Mouse (Mus musculus) embryonic facial prominence, embryonic 10.5 days (tissue): Measurements from ENCODE around the gene Fancd2os. TPM values are rescaled to one million over a fixed set of nuclear protein-coding genes. Genes with fewer than 3 reads are reported as not detected.

Source experiments
- DNase-seq: peaks from one replicate; pipeline ENCODE4 v3.0.0-alpha.2; 2017; ENCODE audit warnings: low spot score
- H3K27ac ChIP-seq: fragments of 300-500 bp; sonication (generic); replicated peaks from 2 replicates; pipeline ENCODE4 v1.5.1; 2016; ENCODE audit warnings: mild to moderate bottlenecking
- H3K27me3 ChIP-seq: fragments of 300-500 bp; sonication (generic); replicated peaks from 2 replicates; pipeline ENCODE4 v1.6.1; 2016; ENCODE audit warnings: low read depth, mild to moderate bottlenecking; ENCODE audit not compliant: poor library complexity, severe bottlenecking
- H3K36me3 ChIP-seq: fragments of 300-500 bp; sonication (generic); replicated peaks from 2 replicates; pipeline ENCODE4 v1.6.1; 2016; ENCODE audit warnings: mild to moderate bottlenecking, moderate library complexity
- H3K4me1 ChIP-seq: fragments of 300-500 bp; sonication (generic); 2 replicates; pipeline ENCODE4 v1.6.1; 2016
- H3K4me3 ChIP-seq: fragments of 300-500 bp; sonication (generic); 2 replicates; pipeline ENCODE4 v1.5.1; 2016; ENCODE audit warnings: mild to moderate bottlenecking, moderate library complexity
- H3K9me3 ChIP-seq: fragments of 300-500 bp; sonication (generic); 2 replicates; pipeline ENCODE4 v1.6.1; 2016; ENCODE audit warnings: mild to moderate bottlenecking
- WGBS: fragments of 180-500 bp; shearing (Covaris S2); methylation state at CpG from one replicate; pipeline ENCODE4 v1.1.7; 2016; 5-methylcytosine and 5-hydroxymethylcytosine counted together
- polyA plus RNA-seq: library from polyadenylated mRNA; unstranded; fragments of >200 nt; fragmentation: Nextera tagmentation; extraction: Ambion mirVana; gene quantifications from 2 replicates; pipeline ENCODE4 v1.2.1, GENCODE M21; 2016

The Fancd2os gene
- polyA plus RNA-seq, 1 experiment from 2014 or later: 0.22 TPM

GRCm38 (mm10) chr6:113623941-113624751 lies 23.6 kb upstream of the Fancd2os start, which contains the start of gene Vhl:
Gene Vhl, plus strand, starts transcription at chr6:113623959.
- Histone ChIP-seq H3K4me1 (peaks cover 19% of the 10 kb centered on the region), H3K27ac (peak within 1 kb of the TSS; percentile 95), H3K9me3 (no peaks in the 10 kb centered on the region), H3K36me3 (peaks cover 34% of the 10 kb centered on the region), H3K27me3 (no peaks in the 10 kb centered on the region), H3K4me3 (peak within 1 kb of the TSS; percentile 79)
- peak; percentile 91 for DNase-seq
- WGBS: under 1% methylated on average over 76 of the region's 76 CpGs

- 72% methylated on average over 5 of the region's 5 CpGs for WGBS
- Histone ChIP-seq H3K27ac (peak overlapping the region; percentile 95; the same call in 1 of the 2 replicates), H3K36me3 (peaks cover 33% of the 10 kb centered on the region), H3K4me1 (peaks cover 19% of the 10 kb centered on the region), H3K9me3 (no peaks in the 10 kb centered on the region), H3K27me3 (no peaks in the 10 kb centered on the region), H3K4me3 (peak overlapping the region; percentile 79)
- no peak for DNase-seq
Measured at GRCm38 (mm10) chr6:113623386-113623785, 22.9 kb upstream of the Fancd2os start.

- Histone ChIP-seq H3K27ac (no peak overlapping the region), H3K36me3 (peaks cover 84% of the 10 kb centered on the region), H3K4me3 (no peak overlapping the region), H3K27me3 (no peaks in the 10 kb centered on the region), H3K4me1 (no peaks in the 10 kb centered on the region), H3K9me3 (peaks cover 2% of the 10 kb centered on the region; the same call in 1 of the 2 replicates)
- WGBS: 96% methylated on average over 4 of the region's 4 CpGs
- DNase-seq: no peak
Measured at GRCm38 (mm10) chr6:113615489-113615888, 15.0 kb upstream of the Fancd2os start.

- no peak overlapping the region for H3K27ac ChIP-seq
- H3K4me1 ChIP-seq: no peaks in the 10 kb centered on the region
- H3K4me3 ChIP-seq: no peak overlapping the region
- no peak for DNase-seq
- peaks cover 2% of the 10 kb centered on the region; the same call in 1 of the 2 replicates for H3K9me3 ChIP-seq
- H3K27me3 ChIP-seq: no peaks in the 10 kb centered on the region
- 96% methylated on average over 8 of the region's 8 CpGs for WGBS
- H3K36me3 ChIP-seq: peaks cover 89% of the 10 kb centered on the region
Measured at GRCm38 (mm10) chr6:113614997-113615396, 14.5 kb upstream of the Fancd2os start.

GRCm38 (mm10) chr6:113614152-113614551 lies 13.6 kb upstream of the Fancd2os start:
- H3K9me3 ChIP-seq: peaks cover 2% of the 10 kb centered on the region; the same call in 1 of the 2 replicates
- H3K4me3 ChIP-seq: no peak overlapping the region
- peaks cover under 1% of the 10 kb centered on the region; the same call in 1 of the 2 replicates for H3K4me1 ChIP-seq
- no peak overlapping the region for H3K27ac ChIP-seq
- H3K27me3 ChIP-seq: no peaks in the 10 kb centered on the region
- H3K36me3 ChIP-seq: peaks cover 98% of the 10 kb centered on the region
- DNase-seq: no peak
- WGBS: 97% methylated on average over 7 of the region's 7 CpGs

- Histone ChIP-seq H3K9me3 (peaks cover 2% of the 10 kb centered on the region; the same call in 1 of the 2 replicates), H3K4me1 (peaks cover 5% of the 10 kb centered on the region; the same call in 1 of the 2 replicates), H3K4me3 (no peak overlapping the region), H3K36me3 (peaks cover 99% of the 10 kb centered on the region), H3K27ac (no peak overlapping the region), H3K27me3 (no peaks in the 10 kb centered on the region)
- WGBS: 92% methylated on average over 8 of the region's 8 CpGs
- DNase-seq: no peak
Measured at GRCm38 (mm10) chr6:113612258-113612969, 11.9 kb upstream of the Fancd2os start.

GRCm38 (mm10) chr6:113609293-113609692 lies 8.8 kb upstream of the Fancd2os start:
- peaks cover 81% of the 10 kb centered on the region for H3K36me3 ChIP-seq
- H3K4me1 ChIP-seq: peaks cover 19% of the 10 kb centered on the region
- WGBS: 89% methylated on average over 7 of the region's 7 CpGs
- H3K9me3 ChIP-seq: peaks cover 2% of the 10 kb centered on the region; the same call in 1 of the 2 replicates
- no peak overlapping the region for H3K27ac ChIP-seq
- H3K27me3 ChIP-seq: no peaks in the 10 kb centered on the region
- DNase-seq: no peak
- no peak overlapping the region for H3K4me3 ChIP-seq

GRCm38 (mm10) chr6:113608871-113609270 lies 8.4 kb upstream of the Fancd2os start:
- 71% methylated on average over 6 of the region's 6 CpGs for WGBS
- DNase-seq: no peak
- Histone ChIP-seq H3K4me1 (peaks cover 19% of the 10 kb centered on the region), H3K9me3 (no peaks in the 10 kb centered on the region; the same call in 1 of the 2 replicates), H3K27ac (no peak overlapping the region), H3K27me3 (no peaks in the 10 kb centered on the region), H3K36me3 (peaks cover 77% of the 10 kb centered on the region), H3K4me3 (no peak overlapping the region)

- Histone ChIP-seq H3K27ac (peak overlapping the region; percentile 95), H3K9me3 (no peaks in the 10 kb centered on the region), H3K4me1 (peaks cover 25% of the 10 kb centered on the region), H3K27me3 (no peaks in the 10 kb centered on the region), H3K36me3 (peaks cover 40% of the 10 kb centered on the region), H3K4me3 (peak overlapping the region; percentile 96)
- DNase-seq: no peak
- 5% methylated on average over 10 of the region's 10 CpGs for WGBS
Measured at GRCm38 (mm10) chr6:113605224-113605545, 4.7 kb upstream of the Fancd2os start.

- peaks cover 26% of the 10 kb centered on the region for H3K4me1 ChIP-seq
- peak within 1 kb of the TSS; percentile 96 for H3K4me3 ChIP-seq
- WGBS: under 1% methylated on average over 65 of the region's 65 CpGs
- no peaks in the 10 kb centered on the region for H3K27me3 ChIP-seq
- peak; percentile 91 for DNase-seq
- H3K9me3 ChIP-seq: no peaks in the 10 kb centered on the region
- H3K36me3 ChIP-seq: peaks cover 34% of the 10 kb centered on the region
- peak within 1 kb of the TSS; percentile 95 for H3K27ac ChIP-seq
Measured at GRCm38 (mm10) chr6:113604432-113605223, 4.1 kb upstream of the Fancd2os start, which contains the start of gene Brk1. Gene Brk1, plus strand, starts transcription at chr6:113604772.

- H3K36me3 ChIP-seq: peaks cover 28% of the 10 kb centered on the region
- no peaks in the 10 kb centered on the region for H3K27me3 ChIP-seq
- H3K4me1 ChIP-seq: peaks cover 24% of the 10 kb centered on the region
- peak overlapping the region; percentile 95; the same call in 1 of the 2 replicates for H3K27ac ChIP-seq
- H3K4me3 ChIP-seq: peak overlapping the region; percentile 96
- 54% methylated on average over 12 of the region's 12 CpGs for WGBS
- DNase-seq: no peak
- H3K9me3 ChIP-seq: no peaks in the 10 kb centered on the region
Measured at GRCm38 (mm10) chr6:113603993-113604392, 3.5 kb upstream of the Fancd2os start.

- Histone ChIP-seq H3K9me3 (no peaks in the 10 kb centered on the region), H3K27me3 (no peaks in the 10 kb centered on the region), H3K4me1 (peaks cover 22% of the 10 kb centered on the region), H3K4me3 (no peak overlapping the region), H3K36me3 (peaks cover 19% of the 10 kb centered on the region), H3K27ac (no peak overlapping the region)
- DNase-seq: no peak
- WGBS: 92% methylated on average over 6 of the region's 6 CpGs
Measured at GRCm38 (mm10) chr6:113602821-113603220, 2.3 kb upstream of the Fancd2os start.
